Mouse (Mus musculus) ES-E14 (cell line): Measurements from ENCODE around the gene Barhl2. TPM values are rescaled to one million over a fixed set of nuclear protein-coding genes. Genes with fewer than 3 reads are reported as not detected.

Experiments used
- DNase-seq: peaks from one replicate; pipeline ENCODE4 v3.0.0-alpha.2; 2013; ENCODE audit warnings: low read depth, low spot score
- H3K27ac ChIP-seq: 2 replicates; pipeline ENCODE4 v1.5.1; 2012; ENCODE audit warnings: low read depth, mild to moderate bottlenecking, low read length, moderate library complexity, mixed read lengths; ENCODE audit not compliant: poor library complexity, insufficient read depth, severe bottlenecking
- H3K36me3 ChIP-seq: 2 replicates; pipeline ENCODE4 v1.6.1; 2012; ENCODE audit warnings: mild to moderate bottlenecking, low read length, moderate library complexity, mixed read lengths; ENCODE audit not compliant: control insufficient read depth, poor library complexity, insufficient read depth, severe bottlenecking
- H3K4me1 ChIP-seq, 2 experiments: fragments of 150-350 bp in 1 of 2; sonication (generic) in 1 of 2; 2 replicates each; pipeline ENCODE4 v1.6.1; 2012; ENCODE audit warnings: low read length in 2 of 2, mild to moderate bottlenecking in 1 of 2, mixed read lengths in 1 of 2; ENCODE audit not compliant: control insufficient read depth in 2 of 2, insufficient read depth in 2 of 2, poor library complexity in 1 of 2
- H3K4me3 ChIP-seq, 2 experiments: fragments of 150-350 bp in 1 of 2; sonication (generic) in 1 of 2; 2 replicates each; pipeline ENCODE4 v1.5.1; 2012; ENCODE audit warnings: low read length in 2 of 2, low read depth in 1 of 2, mild to moderate bottlenecking in 1 of 2, mixed read lengths in 1 of 2; ENCODE audit not compliant: insufficient read depth in 1 of 2, poor library complexity in 1 of 2, severe bottlenecking in 1 of 2
- H3K9ac ChIP-seq: 2 replicates; pipeline ENCODE4 v1.6.1; 2012; ENCODE audit warnings: low read depth, mild to moderate bottlenecking, low read length, mixed read lengths; ENCODE audit not compliant: poor library complexity, insufficient read depth, severe bottlenecking
- H3K9me3 ChIP-seq: fragments of 150-350 bp; sonication (generic); 2 replicates; pipeline ENCODE4 v1.6.1; 2012; ENCODE audit warnings: low read depth, mild to moderate bottlenecking, low read length; ENCODE audit not compliant: control insufficient read depth, insufficient read depth
- CHD2 ChIP-seq: IDR thresholded peaks from 2 replicates; pipeline ENCODE4 v1.6.1; 2014; ENCODE audit warnings: mild to moderate bottlenecking, low read depth, low read length, inconsistent platforms
- HCFC1 ChIP-seq: IDR thresholded peaks from 2 replicates; pipeline ENCODE4 v1.6.1; 2012; ENCODE audit warnings: low read length, inconsistent platforms, borderline replicate concordance; ENCODE audit not compliant: insufficient read depth
- MAFK ChIP-seq: IDR thresholded peaks from 2 replicates; pipeline ENCODE4 v1.6.1; 2014; ENCODE audit warnings: mild to moderate bottlenecking, low read depth, low read length, inconsistent platforms; ENCODE audit not compliant: insufficient read depth
- ZC3H11A ChIP-seq: IDR thresholded peaks from 2 replicates; pipeline ENCODE4 v1.6.1; 2012; ENCODE audit warnings: low read depth, mild to moderate bottlenecking, inconsistent platforms, low read length, borderline replicate concordance
- ZNF384 ChIP-seq: IDR thresholded peaks from 2 replicates; pipeline ENCODE4 v1.6.1; 2012; ENCODE audit warnings: low read depth, low read length, inconsistent platforms
- in situ Hi-C, 2 experiments: fragments of 600-800 bp; cut with MboI; formaldehyde crosslinking; loops; one replicate each; pipeline ENCODE4 v1.15.1; 2025; ENCODE audit warnings: low sequenced_read_pairs in 2 of 2, inconsistent platforms in 1 of 2; ENCODE audit not compliant: unreplicated experiment in 2 of 2
- total RNA-seq: library from RNA; depleted of rRNA; stranded (reverse); fragments of 300-350 nt; gene quantifications from 2 replicates; pipeline ENCODE4 v1.2.3, GENCODE M21; 2012

The Barhl2 gene
- total RNA-seq, 1 experiment, result not detected

DNA sequence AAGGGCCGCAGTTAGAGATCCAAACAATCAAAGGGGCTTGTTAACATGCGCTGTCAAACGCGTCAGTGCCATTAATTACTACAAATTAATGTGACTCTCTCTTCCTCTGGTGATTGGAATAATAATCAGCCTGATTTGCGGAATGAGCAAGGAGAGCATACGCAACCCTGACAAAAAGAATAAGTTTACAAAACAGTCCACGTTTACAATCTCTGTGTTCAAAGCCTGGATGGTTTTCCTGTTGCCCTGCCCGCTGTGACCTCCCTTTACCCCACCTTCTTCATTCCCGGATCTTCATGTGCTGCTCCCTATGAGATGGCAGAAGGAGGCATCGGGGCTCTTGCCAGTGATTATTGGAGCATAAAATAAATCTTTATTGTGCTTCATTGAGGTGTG lies 14.1 kb upstream of the Barhl2 start:
- H3K4me3 ChIP-seq, result no peak overlapping the region
- TF ChIP-seq MAFK, result no peak
- TF ChIP-seq ZNF384, result no peak
- no peak for TF ChIP-seq ZC3H11A
- no peak overlapping the region for H3K9ac ChIP-seq
- in situ Hi-C loops, result loop anchor here (25.0 kb wide), 3 partner anchors 290 to 1240 kb away; partner anchors contain the start of gene Tgfbr3 (in 1 of the 2)
- no peak for DNase-seq
- no peak overlapping the region for H3K27ac ChIP-seq
- H3K36me3 ChIP-seq, result no peaks in the 10 kb centered on the region
- 0 out of 4 replicates have a peak, but pooled peaks cover 0 to 2% of the 10 kb centered on the region in 2 experiments for H3K4me1 ChIP-seq
- no peaks in the 10 kb centered on the region for H3K9me3 ChIP-seq

DNA sequence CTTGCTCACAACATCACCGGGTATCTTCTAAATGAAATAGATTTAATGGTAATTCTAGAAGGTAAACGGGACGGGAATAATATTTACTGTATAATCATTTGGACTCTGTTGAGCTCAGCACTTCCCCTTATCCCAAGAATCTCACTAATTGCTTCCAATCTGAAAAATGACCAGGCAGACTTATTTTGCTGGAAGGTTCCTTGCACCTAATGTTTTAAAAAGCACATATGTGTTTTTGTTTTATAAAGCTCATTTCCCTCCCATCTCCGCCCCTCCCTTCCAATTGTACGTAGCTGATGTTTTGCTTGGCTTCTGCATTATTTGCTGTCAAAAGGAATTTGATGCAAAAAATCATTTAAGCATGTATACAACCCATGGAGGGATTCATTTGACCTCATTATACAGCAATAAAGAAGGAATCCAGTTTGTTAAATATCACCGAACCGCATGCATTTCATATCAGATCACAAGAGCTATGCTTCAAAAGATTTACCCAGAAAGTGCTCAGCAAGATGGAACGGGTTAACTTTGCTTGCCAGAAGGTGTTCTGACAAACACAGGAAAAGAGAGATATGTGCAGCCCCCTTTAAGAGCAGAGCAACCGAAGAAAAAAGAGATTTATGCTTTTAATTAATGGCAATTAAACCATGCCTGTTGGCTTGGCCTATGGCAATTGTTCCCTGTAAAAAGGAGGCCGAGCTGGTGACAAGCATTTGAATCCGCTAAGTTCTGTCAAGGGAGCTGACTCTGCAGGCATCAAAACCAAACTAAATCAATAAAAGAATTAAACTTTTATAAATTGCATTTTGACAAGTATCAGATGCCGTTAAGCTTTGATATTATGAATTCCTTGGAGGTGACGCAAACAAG lies 13.5 kb upstream of the Barhl2 start:
- no peak for DNase-seq
- no peak overlapping the region for H3K4me3 ChIP-seq
- TF ChIP-seq HCFC1 (no peak), MAFK (no peak), ZC3H11A (no peak), CHD2 (no peak), ZNF384 (no peak)
- H3K36me3 ChIP-seq, result no peaks in the 10 kb centered on the region
- no peak overlapping the region for H3K27ac ChIP-seq
- in situ Hi-C loops, result loop anchor here (25.0 kb wide), 3 partner anchors 291 to 1241 kb away; partner anchors contain the start of gene Tgfbr3 (in 1 of the 2)
- H3K9ac ChIP-seq, result no peak overlapping the region
- 0 out of 4 replicates have a peak, but pooled peaks cover 0 to 2% of the 10 kb centered on the region in 2 experiments for H3K4me1 ChIP-seq
- no peaks in the 10 kb centered on the region for H3K9me3 ChIP-seq

DNA sequence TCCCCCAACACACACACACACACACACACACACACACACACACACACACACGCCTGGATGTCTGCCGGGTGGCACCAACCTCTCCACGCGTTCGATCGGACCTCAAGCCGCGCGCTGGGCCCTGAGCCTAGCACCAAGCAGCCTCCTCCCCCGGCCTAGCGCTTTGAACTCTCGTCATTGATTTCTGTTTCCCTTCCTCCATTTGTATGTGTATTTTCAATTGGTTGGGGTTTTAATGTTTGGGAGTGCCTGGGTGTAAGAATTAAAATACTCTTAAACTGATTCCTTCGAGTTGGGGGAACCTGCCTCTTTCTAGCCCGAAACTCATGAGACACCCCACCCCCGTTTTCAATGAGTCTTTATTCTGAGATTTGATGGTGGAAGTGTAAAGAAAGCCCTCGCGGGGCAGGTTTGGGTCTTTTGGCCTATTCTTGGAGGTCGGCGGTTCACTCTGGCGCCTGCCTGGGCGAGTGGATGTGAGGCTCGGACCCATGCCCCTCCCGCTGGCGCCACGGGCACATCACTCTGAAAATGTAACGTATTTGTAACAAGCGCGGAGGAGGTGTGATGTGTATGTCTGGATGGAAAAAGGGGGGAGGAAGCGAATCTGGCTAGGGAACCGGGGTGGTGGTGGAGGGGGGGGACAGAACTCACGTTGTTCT lies 7.3 kb upstream of the Barhl2 start:
- in situ Hi-C loops, result loop anchor here (10.0 to 25.0 kb wide), 4 partner anchors 297 to 1260 kb away; partner anchors contain the start of genes Gfi1 (in 1 of the 2) and Tgfbr3 (in 1 of the 2)
- TF ChIP-seq HCFC1 (no peak), MAFK (no peak), ZNF384 (no peak), ZC3H11A (no peak), CHD2 (no peak)
- DNase-seq, result no peak
- no peaks in the 10 kb centered on the region for H3K36me3 ChIP-seq
- no peak overlapping the region for H3K4me3 ChIP-seq
- no peak overlapping the region for H3K27ac ChIP-seq
- H3K9ac ChIP-seq, result no peak overlapping the region
- peaks cover 0 to 8% of the 10 kb centered on the region in 2 experiments; a peak in 1 of 4 replicates for H3K4me1 ChIP-seq
- no peaks in the 10 kb centered on the region for H3K9me3 ChIP-seq

DNA sequence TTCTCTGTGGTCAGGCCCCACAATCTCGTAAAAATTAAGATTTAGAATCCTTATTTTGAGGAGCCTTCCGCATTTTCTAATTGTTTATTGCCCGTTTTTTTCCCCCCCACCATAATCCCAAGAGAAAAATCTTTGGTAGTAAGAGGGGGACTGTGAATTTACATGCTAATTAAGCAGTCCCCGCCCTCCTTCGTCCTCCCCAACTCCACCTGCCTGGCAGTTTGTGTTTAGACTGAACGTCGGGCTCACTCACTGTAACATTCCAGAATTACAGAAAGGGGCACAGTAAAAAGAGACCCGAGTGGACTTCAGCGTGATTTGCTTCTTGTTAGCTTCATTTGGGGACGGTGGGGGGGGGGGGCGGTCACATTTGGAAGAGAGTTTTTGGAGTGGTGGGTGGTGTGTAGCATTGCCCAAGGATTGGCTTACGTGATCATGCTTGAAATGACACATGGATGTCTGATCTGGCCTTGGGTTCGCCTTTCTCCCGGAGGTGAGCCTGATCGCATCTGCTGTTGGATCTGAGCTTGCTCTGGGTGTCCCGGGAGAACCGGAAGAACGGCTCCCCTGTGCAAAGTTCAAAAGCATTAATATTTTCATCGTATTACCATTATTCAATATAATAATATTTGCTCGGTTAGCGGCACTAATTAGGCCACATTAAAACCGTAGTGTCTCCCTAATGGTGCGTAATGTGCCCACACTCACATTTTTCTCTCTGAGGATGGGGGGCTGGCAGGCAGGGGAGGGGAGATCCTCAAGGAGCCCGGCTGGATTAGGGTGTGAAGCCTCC lies 6.6 kb upstream of the Barhl2 start:
- no peak overlapping the region for H3K27ac ChIP-seq
- H3K4me3 ChIP-seq, result peak overlapping the region in 1 of 2 experiments; percentile 29; a peak in 2 of 4 replicates
- H3K9ac ChIP-seq, result no peak overlapping the region
- H3K36me3 ChIP-seq, result no peaks in the 10 kb centered on the region
- in situ Hi-C loops, result loop anchor here (5.0 to 25.0 kb wide), 5 partner anchors 298 to 1260 kb away; partner anchors contain the start of genes Gfi1 (in 1 of the 2) and Tgfbr3 (in 1 of the 2)
- DNase-seq, result no peak
- peaks cover 0 to 11% of the 10 kb centered on the region in 2 experiments; a peak in 1 of 4 replicates for H3K4me1 ChIP-seq
- TF ChIP-seq CHD2 (no peak), MAFK (no peak), ZNF384 (no peak), ZC3H11A (no peak)
- no peaks in the 10 kb centered on the region for H3K9me3 ChIP-seq
